Comparison of ENCODE assay signal across 8 mouse cellular contexts in genomic region chr15:103257790-103258728, GRCm38 (mm10). TPM values are rescaled to one million over a fixed set of nuclear protein-coding genes. Genes with fewer than 3 reads are reported as not detected.
A peak's percentile ranks its signal among the peaks of the same experiment; 100 is the strongest.
DNase-seq lines count a peak whose midpoint lies in the region; ATAC-seq and TF ChIP-seq lines count a peak whose summit lies in the region.

Nfe2 (minus strand) TSS chr15:103258403.

- H3K4me1 ChIP-seq in bone marrow macrophage, adult 2 months (ENCODE audit: control insufficient read depth, insufficient read depth, low read length) = peaks cover 18% of the 10 kb centered on the region
- peaks cover 26% of the 10 kb centered on the region for H3K4me1 ChIP-seq in lung, embryonic 15.5 days

- peak; percentile 87 for ATAC-seq in lung, embryonic 15.5 days (ENCODE audit: borderline replicate concordance, extremely low read depth, low FRiP score, low TSS enrichment)

- no peaks in the 10 kb centered on the region for H3K9me3 ChIP-seq in lung, embryonic 15.5 days

- 9% methylated on average over 15 of the region's 15 CpGs for WGBS in lung, embryonic 15.5 days

- no peaks in the 10 kb centered on the region for H3K36me3 ChIP-seq in lung, embryonic 15.5 days

- DNase-seq in MEL-GATA-1-ER (ENCODE audit: extremely low read depth, low read depth) = peak; percentile 94
- peak; percentile 83 to 89 for DNase-seq in heart, adult 18-20 months
- peak; percentile 70 for DNase-seq in kidney, adult 11 months
- peak; percentile 14 for DNase-seq in ovary, postnatal 14 days (ENCODE audit: low spot score)
- no peak for DNase-seq in frontal cortex, postnatal 10 days (ENCODE audit: low spot score in 2 of 2)
- no peak for DNase-seq in layer of hippocampus, adult 9-10 months (ENCODE audit: low spot score)

- no peak for TF ChIP-seq CTCF in bone marrow macrophage, adult 2 months (IDR thresholded peaks at IDR 0.05; ENCODE audit: low read depth, low read length)

- no peak within 1 kb of the TSS for H3K27ac ChIP-seq in bone marrow macrophage, adult 2 months (ENCODE audit: insufficient read depth, low read depth, low read length)
- H3K27ac ChIP-seq in lung, embryonic 15.5 days = no peak within 1 kb of the TSS

- H3K4me2 ChIP-seq in lung, embryonic 15.5 days = peak within 1 kb of the TSS; percentile 45

- H3K9ac ChIP-seq in lung, embryonic 15.5 days = no peak within 1 kb of the TSS

- H3K4me3 ChIP-seq in bone marrow macrophage, adult 2 months (ENCODE audit: insufficient read depth, low read length) = peak within 1 kb of the TSS; percentile 6
- H3K4me3 ChIP-seq in lung, embryonic 15.5 days = peak within 1 kb of the TSS; percentile 9; the same call in 1 of the 2 replicates

- no peaks in the 10 kb centered on the region for H3K27me3 ChIP-seq in lung, embryonic 15.5 days

- TF ChIP-seq POLR2A in bone marrow macrophage, adult 2 months (IDR thresholded peaks at IDR 0.05; ENCODE audit: borderline replicate concordance, low read depth, low read length) = no peak

RNA-seq across cellular contexts. Expression of gene Nfe2, which starts in this region (rescaled TPM):
- 0.88 and 1.7 TPM in 2 replicates for polyA plus RNA-seq in bone marrow macrophage, adult 2 months (2012; ENCODE audit: insufficient read depth, insufficient read length, missing spikeins)
- 1 to 10 TPM in 1 of 2 experiments, under 1 TPM in 1; 0.46 to 1.2 TPM for total RNA-seq in heart, adult 18-20 months (2021)
- 3.6 and 4.7 TPM in 2 replicates for polyA plus RNA-seq in lung, embryonic 15.5 days (2015; fragmentation: Nextera tagmentation; extraction: Ambion mirVana)

Comparison
In these comparisons a context has a peak if more than half of its experiments do, and no peak if none do; other contexts are left out.
1. DNase-seq: peak in MEL-GATA-1-ER (single experiment), heart, adult 18-20 months (2 of 2), kidney, adult 11 months (single experiment) and ovary, postnatal 14 days (single experiment); none in frontal cortex, postnatal 10 days (0 of 2) and layer of hippocampus, adult 9-10 months (single experiment).